Mouse (Mus musculus) ES-CJ7 (cell line): ENCODE data around the gene Pih1d2.
"Not testable (repeated sequence)": the region's sequence is repeated elsewhere in the genome, so short reads cannot be mapped to it uniquely, and the experiment has no call there.

Experiments used
- DNase-seq: peaks from one replicate; pipeline ENCODE4 v3.0.0; 2011; ENCODE audit warnings: low read depth, low spot score

The Pih1d2 gene

GRCm38 (mm10) chr9:50617794-50618330 lies 741 bp downstream of the Pih1d2 start:
- no peak for DNase-seq

GRCm38 (mm10) chr9:50630903-50631302 lies 13.8 kb downstream of the Pih1d2 start:
- not testable (repeated sequence) for DNase-seq

- DNase-seq, result peak; percentile 10
Observed at GRCm38 (mm10) chr9:50632016-50632688, 15.0 kb downstream of the Pih1d2 start.

GRCm38 (mm10) chr9:50633059-50633458 lies 15.9 kb downstream of the Pih1d2 start:
- no peak for DNase-seq

- DNase-seq, result no peak
Observed at GRCm38 (mm10) chr9:50634270-50634669, 17.1 kb downstream of the Pih1d2 start.

GRCm38 (mm10) chr9:50646826-50647370 lies 29.8 kb downstream of the Pih1d2 start:
- DNase-seq, result peak; percentile 85

GRCm38 (mm10) chr9:50650503-50650902 lies 33.4 kb downstream of the Pih1d2 start:
- no peak for DNase-seq

GRCm38 (mm10) chr9:50658391-50658790 lies 41.3 kb downstream of the Pih1d2 start:
- DNase-seq, result no peak

- peak; percentile 27 for DNase-seq
Observed at GRCm38 (mm10) chr9:50658941-50659388, 41.8 kb downstream of the Pih1d2 start.

GRCm38 (mm10) chr9:50659392-50660217 lies 42.5 kb downstream of the Pih1d2 start, which contains the start of gene Dlat:
Gene Dlat, minus strand, starts transcription at chr9:50659780.
- DNase-seq, result peak; percentile 92

- DNase-seq, result peak; percentile 14
Observed at GRCm38 (mm10) chr9:50660431-50660830, 43.3 kb downstream of the Pih1d2 start.

- DNase-seq, result no peak
Observed at GRCm38 (mm10) chr9:50664826-50665225, 47.7 kb downstream of the Pih1d2 start.

- DNase-seq, result no peak
Observed at GRCm38 (mm10) chr9:50666442-50666841, 49.3 kb downstream of the Pih1d2 start.

- DNase-seq, result no peak
Observed at GRCm38 (mm10) chr9:50667579-50668498, 50.7 kb downstream of the Pih1d2 start.

GRCm38 (mm10) chr9:50670690-50671089 lies 53.6 kb downstream of the Pih1d2 start:
- DNase-seq, result peak; percentile 78
